Mouse (Mus musculus) testis, adult 2 months (tissue): ENCODE data around the gene Nlrc4.

Source experiments
- CTCF ChIP-seq: fragments of 200-500 bp; IDR thresholded peaks from 2 replicates; pipeline ENCODE4 v1.5.1; 2012; ENCODE audit warnings: low read depth, mild to moderate bottlenecking, inconsistent platforms, low read length, moderate library complexity; ENCODE audit not compliant: control insufficient read depth, insufficient read depth, insufficient replicate concordance
- POLR2A ChIP-seq: fragments of 200-500 bp; IDR thresholded peaks from 2 replicates; pipeline ENCODE4 v1.6.1; 2012; ENCODE audit warnings: low read depth, mild to moderate bottlenecking, inconsistent platforms, low read length, moderate library complexity; ENCODE audit not compliant: control insufficient read depth

DNA sequence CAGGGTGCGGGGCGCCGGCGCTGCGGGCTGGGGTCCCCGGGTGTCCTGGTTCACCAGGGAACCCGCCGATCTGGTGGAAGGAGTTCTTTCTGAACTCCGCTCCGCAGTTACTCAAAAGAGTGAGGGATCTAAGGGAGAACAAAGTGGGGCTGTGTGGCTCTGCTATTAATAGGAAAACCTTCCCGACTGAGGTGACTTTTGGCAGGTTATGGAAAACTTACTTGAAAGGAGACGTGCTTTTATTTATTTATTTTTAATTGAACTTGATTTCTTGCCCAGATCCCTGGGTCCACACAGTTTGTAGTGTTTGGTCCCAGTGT is 30.9 kb upstream of the Nlrc4 start:
- TF ChIP-seq POLR2A (no peak), CTCF (no peak)
